Mouse (Mus musculus): ENCODE results near the gene Entpd1.

Entpd1 gene

DNA sequence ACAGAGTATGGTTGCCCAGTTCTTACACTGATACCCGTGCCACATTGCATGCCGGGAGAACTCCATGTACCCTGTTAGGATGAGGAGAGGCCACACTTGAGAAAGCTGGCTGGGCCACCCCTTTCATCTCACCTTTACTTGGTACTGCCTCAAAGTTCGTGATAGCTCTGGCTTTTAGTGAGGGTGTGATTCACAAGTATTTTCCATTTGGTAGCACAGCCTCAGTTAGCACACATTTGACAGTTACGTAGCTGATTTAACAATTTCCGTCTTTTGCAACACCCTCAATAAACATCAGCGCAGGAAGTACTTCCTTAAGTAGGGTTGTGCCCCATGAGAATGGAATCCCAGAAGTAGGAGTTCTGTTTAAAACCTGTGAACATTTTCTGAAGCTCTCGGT, 53.6 kb downstream of the Entpd1 start:
- no peak for DNase-seq (ENCODE audit: low spot score in 2 of 2)

DNA sequence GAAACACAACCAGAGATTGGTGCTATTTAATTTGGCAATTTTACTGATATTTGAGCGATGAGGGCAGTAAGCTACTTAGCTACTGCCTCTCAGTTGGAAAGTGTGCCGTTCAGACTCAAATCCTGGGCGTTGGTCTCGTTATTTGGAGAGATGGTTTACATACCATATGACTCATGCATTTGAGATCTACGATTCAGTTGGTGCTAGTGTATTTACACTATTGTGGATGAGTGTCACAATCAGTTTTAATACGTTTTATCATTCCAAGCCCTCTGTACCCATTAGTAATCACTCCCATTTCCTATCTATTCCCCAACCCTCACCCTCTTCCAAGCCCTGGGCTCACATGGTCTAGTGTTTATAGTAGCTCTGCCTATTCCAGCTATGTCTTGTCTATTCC, 54.9 kb downstream of the Entpd1 start:
- DNase-seq (ENCODE audit: low spot score in 2 of 2) = no peak

DNA sequence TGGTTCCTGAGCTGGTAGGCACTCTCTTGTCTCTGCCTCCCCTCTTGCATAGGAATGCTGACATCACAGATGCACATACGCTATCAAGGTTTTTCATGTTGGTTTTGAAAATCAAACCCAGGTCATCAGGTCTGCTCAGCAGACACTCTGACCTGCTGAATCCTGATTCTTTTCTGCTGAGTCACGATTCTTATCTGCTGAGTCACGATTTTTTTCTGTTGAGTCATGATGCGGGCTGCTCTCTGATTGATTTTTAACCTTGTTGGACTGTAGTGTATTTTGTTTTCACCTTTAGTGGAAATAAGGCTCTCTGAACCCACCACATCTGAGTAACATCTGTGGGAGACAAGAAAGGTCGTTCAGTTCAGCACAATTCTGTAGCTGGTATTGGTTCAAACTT, 63.2 kb downstream of the Entpd1 start:
- no peak for DNase-seq (ENCODE audit: low spot score in 2 of 2)

DNA sequence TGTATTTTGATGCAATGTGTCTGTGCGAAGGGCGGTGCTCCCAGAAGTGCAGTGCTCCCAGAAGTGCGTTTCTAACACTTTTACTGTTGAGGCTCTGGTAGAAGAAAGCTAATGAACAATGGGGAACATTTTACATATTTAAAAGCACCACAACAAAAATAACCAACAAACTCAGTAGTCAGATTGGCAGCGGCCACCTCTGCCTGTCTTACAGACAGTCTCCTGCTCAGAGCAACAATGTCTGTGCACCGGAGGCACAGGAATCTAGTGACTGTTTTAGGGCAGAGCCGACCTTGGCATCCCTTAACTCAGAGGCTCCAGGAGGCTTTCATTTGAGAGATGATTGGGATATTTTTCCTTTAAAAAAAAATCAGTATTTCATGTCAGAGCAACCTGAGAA, 65.9 kb downstream of the Entpd1 start:
- DNase-seq (ENCODE audit: low spot score in 2 of 2) = no peak

DNA sequence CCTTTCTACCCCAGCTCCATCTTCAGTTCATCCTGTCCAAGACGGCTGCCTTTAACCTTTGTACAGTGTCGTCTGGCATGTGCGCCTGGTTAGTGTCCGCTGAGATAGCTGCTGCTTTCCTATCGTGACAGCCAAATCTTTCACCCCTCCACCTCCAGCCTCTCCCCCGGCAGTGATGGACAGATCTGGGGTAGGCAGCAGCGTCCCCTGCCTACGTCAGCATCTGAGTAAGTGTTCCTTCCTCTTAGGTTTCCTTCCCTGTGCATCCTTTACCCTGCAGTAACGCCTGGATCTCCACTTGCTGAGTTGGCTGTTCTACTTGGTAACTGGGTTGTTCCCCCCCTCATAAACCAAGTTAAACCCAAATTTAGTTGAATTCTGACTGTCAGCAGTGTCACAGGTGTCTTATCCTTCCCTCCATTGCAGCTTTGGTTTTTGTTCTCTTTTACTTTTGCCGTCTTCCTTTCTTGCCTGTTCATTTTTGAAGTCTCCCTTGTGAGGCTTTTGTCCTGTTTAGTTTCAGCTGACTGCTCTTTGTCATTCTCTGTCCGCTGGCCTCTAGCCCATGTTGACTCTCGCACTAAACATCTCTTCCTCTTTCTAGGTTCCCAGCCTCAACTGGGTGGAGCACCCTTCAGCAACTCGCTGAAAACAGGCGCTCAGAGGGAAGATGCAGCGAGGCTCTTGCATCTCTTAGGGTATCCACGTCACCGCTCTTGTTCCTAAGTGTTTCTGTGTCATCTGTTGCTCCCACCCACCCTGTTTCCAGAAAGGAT, 66.6 kb downstream of the Entpd1 start:
- peak; percentile 32 to 56 for DNase-seq (ENCODE audit: low spot score in 2 of 2)

DNA sequence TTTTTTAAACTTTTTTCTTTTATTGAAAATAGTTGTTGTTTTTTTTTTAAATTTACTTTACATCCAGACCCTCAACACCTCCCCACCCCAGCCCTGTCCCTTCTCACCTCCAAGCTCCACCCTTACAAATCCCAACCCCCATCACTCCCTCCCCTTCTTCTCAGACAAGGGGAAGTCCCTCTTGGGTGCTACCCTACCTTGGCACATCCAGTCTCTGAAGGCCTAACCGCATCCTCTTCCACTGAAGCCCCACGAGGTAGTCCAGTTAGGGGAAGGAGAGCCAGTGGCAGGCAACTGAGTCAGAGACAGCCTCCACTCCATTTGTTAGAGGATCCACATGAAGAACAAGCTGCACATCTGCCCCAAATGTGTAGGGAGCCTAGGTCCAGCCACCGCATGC, 67.5 kb downstream of the Entpd1 start:
- peak; percentile 37 to 47 for DNase-seq (ENCODE audit: low spot score in 2 of 2)

DNA sequence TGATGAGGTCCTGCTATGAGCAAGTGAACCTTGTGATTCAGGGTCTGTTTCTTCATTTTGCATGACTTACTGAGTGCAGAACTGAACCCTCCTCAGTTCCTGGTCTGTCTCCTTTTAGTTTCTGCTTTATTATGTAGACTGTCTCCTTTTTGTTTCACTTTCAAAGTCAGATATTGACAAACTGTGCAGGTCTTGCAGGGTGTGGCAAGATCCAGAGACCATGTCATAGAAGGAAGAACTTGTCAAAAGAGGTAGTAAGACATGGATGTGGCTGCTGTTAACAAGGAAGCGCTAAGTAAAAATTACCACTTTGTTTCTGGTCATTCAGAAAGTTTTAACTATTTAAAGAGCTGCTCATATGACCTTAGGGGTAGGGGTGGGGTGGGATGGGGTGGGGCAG, 72.0 kb downstream of the Entpd1 start:
- DNase-seq (ENCODE audit: low spot score in 2 of 2) = peak in 1 of 2 experiments; percentile 55

DNA sequence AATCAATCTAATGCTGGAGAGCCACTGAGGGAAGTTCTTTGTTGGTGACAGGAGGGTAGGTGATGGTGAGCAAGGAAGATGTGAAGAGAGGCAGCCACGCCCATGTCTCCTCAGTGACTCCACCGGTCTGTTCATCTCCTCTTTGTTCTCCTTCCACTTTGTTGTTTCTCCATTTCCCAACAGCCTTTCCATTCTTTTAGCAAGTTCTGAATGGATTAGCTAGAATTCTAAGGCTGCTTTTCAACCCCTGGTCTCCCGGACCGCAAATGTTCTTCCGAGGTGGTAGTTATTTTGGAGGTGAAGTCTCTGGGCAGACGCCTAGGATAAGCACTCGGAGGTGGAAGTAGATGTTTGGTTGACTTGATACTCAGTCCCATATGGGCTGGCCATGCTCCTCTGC, 72.4 kb downstream of the Entpd1 start:
- DNase-seq (ENCODE audit: low spot score in 2 of 2) = no peak

DNA sequence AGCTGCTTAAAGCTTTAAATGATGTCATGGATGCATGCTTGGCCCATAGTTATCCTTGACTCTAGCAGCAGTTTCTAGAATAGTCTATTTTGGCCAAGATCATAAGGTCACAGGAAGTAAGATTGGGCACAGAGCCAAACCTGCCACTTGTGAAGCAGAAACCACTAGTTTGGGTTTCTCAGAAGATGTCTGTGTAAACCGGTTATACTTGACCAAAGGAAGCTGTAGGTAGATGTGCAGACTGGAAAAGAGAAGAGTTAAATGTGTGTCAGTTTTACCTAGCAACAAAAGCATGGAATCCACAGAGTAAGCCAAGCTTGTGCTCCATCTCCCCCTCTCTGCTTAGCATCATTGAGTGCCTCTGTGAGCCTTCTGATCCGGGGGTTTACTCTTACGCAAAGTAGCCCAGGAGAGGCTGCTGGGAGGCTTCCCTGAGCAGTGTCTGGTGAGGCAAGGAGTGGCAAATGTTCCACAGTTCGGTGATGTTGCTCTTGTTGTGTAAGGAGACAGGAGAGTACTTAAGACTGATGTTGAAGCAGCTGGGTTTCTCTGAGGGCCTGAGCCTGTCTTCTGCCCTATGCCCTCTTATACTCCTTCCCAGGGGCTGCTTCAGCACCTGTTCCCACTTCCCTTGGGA, 75.2 kb downstream of the Entpd1 start:
- DNase-seq (ENCODE audit: low spot score in 2 of 2) = peak; percentile 75 to 83

DNA sequence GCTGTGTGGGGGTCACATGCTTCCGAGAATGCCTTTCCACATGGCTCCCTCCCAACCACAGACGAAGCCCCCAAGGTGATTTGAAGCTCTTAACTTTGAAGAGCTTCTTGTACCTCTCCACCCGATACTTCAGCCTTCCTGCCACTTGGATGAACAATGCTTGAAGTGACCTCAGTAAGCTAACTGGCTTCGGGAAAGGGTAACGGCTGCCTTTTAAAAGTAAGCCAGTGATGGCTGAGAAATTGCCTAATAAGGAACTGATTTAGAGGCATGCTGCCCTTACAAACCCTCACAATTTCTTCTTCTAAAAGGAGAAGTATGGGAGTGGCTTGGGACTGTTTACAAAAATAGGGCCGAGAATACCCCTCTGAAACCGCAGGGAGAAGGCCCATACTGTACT, 81.0 kb downstream of the Entpd1 start:
- no peak for DNase-seq (ENCODE audit: low spot score in 2 of 2)

DNA sequence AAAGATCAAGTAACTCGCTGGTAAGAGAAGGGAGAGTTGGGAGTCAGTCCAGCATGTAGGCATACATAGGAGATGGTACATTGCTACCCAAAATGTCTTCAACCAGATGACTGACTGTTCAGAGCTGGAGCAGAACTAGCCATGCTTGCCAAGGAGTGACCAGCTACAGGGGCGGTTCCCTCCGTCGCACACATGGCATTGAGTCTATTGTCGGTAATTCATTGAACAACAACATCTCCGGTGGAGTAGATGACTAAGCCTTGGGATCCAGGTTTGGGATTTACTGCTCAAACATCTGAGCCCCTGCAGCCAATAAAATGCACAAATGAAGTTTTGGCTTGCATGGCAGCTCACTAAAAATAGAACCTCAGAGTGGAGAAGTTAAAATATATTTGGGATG, 84.0 kb downstream of the Entpd1 start:
- DNase-seq (ENCODE audit: low spot score in 2 of 2) = no peak

DNA sequence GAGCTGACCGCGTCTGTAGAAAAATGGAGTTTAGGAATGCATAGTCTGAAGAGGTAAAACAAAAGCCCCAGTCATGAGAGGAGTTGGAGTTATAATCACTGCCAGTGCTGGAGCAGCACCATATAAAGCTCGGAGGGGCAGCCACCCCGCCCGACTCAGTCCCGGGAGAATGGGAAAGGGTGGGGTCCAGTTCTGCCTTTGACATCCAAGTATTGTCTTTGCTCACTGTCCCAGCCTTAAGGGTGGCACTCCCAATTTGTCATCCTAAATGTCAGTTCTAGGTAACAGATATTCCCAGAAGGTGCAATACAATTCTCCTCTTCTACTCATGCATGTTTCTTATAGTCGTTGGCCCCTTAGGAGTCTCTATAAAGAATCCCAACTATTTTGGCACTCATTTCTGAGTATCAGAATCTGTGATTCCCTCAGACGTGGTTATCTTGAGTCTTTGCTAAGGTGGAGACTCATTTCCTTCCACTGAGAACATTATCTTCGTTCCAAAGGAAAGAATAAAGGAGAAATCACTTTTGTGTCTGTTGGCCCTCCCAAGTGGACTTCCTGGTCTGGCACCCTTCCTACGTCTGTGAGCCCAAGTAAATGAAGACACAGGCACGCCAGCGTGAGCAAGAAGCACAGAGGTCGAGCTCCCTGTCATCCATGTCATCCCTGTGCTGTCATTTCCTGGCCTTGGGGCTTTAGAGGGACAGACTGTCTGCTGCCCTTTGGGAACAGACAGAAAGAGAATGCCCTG, 86.1 kb downstream of the Entpd1 start:
- no peak for DNase-seq (ENCODE audit: low spot score in 2 of 2)

DNA sequence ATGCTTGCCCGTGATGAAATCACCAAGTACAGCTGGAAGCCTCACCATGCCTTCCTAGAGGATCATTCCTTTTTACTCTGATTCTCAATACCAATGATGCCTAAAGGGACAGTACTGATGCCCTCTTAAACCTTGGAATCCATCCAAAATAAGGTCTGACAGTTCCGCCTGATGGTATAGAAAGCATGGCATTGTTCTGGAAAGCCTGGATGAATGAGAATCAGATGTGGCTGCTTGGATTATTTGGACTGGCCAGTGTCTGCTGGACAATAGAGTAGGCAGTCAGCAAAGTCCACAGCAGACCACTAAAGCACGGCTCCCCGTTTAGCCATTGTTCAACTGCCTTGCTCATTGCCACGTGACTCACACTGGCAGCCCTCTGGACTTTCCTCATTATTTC, 87.7 kb downstream of the Entpd1 start:
- no peak for DNase-seq (ENCODE audit: low spot score in 2 of 2)

DNA sequence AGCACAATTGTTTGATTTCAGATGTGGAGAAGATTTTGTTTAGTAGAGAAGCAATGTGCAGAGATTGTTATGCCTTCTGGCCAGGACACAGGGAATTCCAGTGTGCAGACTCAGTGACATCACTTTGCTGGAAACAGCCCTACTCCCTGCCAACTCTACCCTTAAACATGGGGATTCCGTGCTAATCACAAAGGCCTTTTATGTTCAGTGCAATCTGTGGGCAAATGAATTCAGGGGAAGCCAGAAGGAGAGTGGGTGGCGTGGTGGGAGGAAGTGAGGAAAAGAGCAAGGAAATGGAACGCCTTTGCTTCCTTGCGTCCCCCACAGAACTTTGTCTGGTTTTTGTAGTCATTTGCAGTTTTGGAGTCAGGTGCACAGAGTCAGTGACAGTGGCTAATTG, 90.2 kb downstream of the Entpd1 start:
- no peak for DNase-seq (ENCODE audit: low spot score in 2 of 2)

DNA sequence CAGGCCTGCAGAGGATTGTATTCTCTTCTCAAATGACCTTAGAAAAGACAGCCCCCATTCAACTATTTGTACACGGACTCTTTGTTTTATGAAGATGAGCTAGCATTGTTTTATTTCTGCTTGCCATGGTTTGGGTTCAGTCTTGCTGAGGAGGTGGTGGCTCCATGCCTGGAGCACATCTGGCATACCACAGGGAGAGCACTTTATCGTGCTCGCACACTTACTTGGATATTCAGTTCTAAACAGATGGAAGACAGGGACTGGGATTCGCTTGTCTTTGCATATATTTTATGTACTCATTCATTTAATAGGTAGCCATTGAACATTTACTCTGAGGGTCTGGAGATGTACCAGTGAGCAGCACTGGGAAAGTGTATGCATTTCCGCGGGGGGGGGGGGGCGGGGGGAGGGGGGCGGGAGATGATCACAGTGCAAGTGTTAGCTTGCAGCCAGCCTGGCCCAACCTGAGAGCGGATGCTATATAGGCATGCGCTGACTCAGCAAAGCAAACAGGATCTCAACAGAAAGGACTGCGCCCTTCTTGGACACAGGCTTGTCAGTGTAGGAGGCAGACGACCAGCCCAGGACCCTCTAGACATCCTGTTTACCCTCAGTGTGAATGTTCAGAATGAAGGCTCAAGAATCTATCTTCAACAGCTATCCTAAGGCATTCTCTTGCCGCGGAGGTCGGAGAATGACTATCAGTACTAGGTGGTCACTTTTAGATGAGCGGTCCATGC, 100.9 kb downstream of the Entpd1 start:
- DNase-seq (ENCODE audit: low spot score in 2 of 2) = no peak

DNA sequence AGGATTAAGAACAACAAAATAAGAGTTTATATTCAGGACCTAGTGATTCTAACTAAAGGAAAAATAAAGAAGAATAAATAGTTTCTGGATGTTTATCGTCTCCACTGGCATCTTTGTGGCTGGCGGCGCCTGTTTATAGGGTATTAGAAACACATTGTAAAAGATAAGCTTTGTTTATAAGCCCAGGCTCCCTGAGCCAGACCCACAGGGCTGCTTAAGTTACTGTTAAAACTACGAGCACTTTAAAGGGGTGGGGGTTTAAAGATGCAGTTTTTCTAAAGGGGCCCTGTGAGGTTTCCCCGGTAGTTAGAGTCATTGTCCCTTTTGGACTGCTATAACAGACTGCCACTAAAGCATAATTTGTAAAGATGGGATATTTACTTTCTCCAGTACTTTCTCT, 102.5 kb downstream of the Entpd1 start:
- DNase-seq (ENCODE audit: low spot score in 2 of 2) = no peak

DNA sequence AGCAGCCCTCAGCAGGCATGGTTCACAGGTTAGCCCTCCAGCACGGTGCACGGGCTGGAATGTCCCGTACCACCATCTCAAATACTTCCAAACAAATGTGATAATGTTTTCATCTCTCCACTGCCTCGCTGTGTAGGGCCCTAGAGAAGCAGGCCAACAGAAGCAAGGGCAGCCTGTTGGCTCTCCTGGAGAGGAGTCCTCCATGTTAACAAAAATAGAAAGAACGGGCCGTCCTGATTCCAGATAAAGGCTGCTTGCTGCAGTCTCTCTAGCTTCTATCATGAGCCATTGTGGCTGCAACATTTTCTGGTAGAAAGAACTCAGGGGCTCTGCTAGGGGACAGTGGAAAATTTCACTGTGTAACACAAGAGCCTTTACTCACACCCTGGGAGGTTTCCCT, 104.8 kb downstream of the Entpd1 start:
- no peak for DNase-seq (ENCODE audit: low spot score in 2 of 2)

DNA sequence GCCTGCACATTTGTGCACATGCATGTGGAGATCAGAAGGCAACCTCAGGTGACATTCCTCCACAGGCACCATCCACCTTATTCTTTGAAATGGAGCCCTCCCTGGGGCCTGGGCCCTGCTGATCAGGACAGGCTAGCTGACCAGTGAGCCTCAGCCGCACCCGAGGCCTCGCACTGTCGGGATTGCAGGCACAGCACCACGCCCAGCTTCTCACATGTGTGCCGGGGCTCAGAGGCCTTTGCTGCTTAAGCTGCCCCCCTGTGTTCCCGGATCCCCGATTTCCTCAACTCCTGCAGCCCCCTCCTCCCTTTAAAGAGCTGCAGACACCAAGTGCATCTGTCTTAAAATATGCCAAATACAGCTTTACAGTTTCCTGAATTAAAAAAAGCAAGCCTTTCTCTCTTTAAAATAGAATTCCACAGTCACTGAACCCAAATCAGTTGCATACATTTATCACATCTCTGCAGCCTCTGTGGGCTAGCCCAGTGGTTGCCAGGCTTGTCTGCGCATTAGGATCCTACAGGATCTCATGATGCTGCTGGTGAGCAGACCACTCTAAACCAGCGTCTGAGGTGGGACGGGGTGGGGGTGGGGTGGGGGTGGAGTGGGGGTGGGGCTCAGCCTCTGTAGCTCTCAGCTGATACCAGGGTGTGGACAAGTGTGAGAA, 107.4 kb downstream of the Entpd1 start:
- no peak for DNase-seq (ENCODE audit: low spot score in 2 of 2)

DNA sequence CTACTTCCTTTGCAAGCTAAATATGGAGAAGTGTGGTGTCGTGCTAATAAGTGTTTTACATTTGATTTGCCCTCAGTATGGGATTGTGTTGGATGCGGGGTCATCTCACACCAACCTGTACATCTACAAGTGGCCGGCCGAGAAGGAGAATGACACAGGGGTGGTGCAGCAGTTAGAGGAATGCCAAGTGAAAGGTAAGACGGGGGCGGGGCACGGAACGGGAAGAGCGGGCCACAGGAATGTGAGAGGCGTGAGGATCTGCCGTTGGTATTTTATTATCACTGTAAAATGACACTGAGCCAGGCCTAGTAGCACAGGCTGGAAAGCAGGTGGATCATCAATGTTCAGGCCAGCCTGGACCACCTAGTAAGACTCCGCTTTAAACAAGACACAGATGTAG, 108.2 kb downstream of the Entpd1 start:
- no peak for DNase-seq (ENCODE audit: low spot score in 2 of 2)

DNA sequence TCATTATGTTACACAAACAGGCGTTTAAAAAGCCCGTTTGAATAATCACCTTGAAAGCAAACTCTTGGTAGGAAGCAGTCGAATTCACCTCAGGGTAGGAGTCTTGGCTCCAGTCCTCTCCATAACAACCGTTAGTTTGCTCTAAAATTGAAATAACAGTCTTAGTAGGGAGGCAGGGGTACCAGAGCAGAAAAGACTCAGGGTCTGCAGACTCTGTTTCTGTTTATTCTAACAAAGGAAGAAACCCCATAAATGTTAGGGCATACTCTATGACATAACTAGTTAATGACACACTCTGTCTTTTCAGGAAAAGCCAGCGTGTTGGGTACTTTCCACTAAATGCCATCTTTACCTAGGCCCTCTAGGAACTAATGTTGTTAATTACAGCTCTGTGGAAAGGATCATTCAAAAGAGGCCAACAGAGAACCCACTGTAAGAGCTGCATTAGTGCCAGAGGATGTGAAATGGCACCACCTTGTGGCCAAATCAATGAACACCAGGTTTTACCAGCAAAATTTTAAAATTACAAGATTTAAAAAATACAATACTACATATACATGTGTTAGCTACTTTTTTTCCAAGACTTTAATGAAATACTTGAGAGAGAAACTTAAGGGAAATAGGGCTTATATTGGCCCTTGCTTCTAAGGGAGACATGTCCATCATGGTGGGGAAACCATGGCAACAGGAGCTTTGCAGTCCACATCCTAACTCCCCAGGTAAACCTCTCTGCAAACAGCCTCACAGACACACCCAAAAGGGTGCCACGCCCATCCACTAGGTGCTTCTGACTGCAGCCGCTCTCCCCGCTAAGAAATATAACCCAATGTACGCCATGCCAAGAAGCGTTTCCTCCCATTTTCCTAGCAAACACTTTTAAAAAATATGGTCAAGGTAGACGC, 110.2 kb downstream of the Entpd1 start:
- peak; percentile 49 to 66 for DNase-seq (ENCODE audit: low spot score in 2 of 2)

DNA sequence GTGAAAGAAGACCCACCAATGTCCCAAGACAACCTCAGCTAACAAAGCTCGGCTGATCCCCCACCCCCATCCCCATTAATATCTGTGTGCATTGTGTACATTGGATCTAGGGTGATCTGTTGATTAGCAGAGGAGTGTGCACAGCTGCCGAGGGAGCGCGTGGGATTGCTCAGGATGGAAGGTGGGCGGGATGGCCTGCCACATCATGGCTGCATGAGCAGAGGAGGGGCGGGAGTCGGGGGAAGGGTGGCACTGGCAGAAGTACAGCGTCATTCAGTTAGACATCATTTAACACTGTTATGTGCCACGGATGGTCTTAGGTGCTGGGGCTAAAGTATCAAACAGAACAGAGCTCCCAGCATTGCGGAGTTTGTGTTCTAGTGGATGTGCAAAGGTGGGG, 111.3 kb downstream of the Entpd1 start:
- DNase-seq (ENCODE audit: low spot score in 2 of 2) = no peak

Data from natural killer cell, adult 2 months (primary cell).